Comparison of ENCODE assay signal across 18 mouse cellular contexts in genomic region chr11:85698242-85698641, GRCm38 (mm10).
DNase-seq lines count a peak whose midpoint lies in the region; ATAC-seq and TF ChIP-seq lines count a peak whose summit lies in the region.
"Had no signal": no experiment of that assay in that cellular context is flagged by ENCODE, and none has a peak within 500 bp of the region (broad histone marks: within the 10 kb centered on the region; RNA-seq: fewer than 3 reads in every experiment).

No protein-coding gene starts in this region.

- no peak overlapping the region for H3K4me2 ChIP-seq in intestine, embryonic 14.5 days (ENCODE audit: low read length)
- H3K4me2 ChIP-seq in intestine, postnatal 0 days (replicated peaks; ENCODE audit: low read depth), result no peak overlapping the region
- H3K4me2 ChIP-seq in kidney, embryonic 16.5 days (replicated peaks; ENCODE audit: low read depth, low read length), result peak overlapping the region; percentile 12; the same call in 1 of the 2 replicates
- no peak overlapping the region for H3K4me2 ChIP-seq in lung, embryonic 16.5 days (ENCODE audit: low read depth, low read length)
- H3K4me2 ChIP-seq in midbrain, embryonic 14.5 days (ENCODE audit: low read length), result no peak overlapping the region
- H3K4me2 ChIP-seq: heart, embryonic 12.5 days; hindbrain, embryonic 14.5 days had no signal

- ATAC-seq in intestine, embryonic 14.5 days (replicated peaks; ENCODE audit: low FRiP score, low TSS enrichment, low read depth), result no peak
- ATAC-seq in intestine, postnatal 0 days, result no peak
- no peak for ATAC-seq in kidney, embryonic 16.5 days (ENCODE audit: low FRiP score, low TSS enrichment)
- ATAC-seq in lung, embryonic 16.5 days (ENCODE audit: low read depth), result no peak
- no peak for ATAC-seq in midbrain, embryonic 14.5 days (ENCODE audit: low FRiP score, low TSS enrichment)
- ATAC-seq: forebrain, embryonic 14.5 days had no signal

- H3K4me1 ChIP-seq in intestine, embryonic 14.5 days (replicated peaks; ENCODE audit: control insufficient read depth, insufficient read depth, low read length), result peaks cover 32% of the 10 kb centered on the region
- peaks cover 11% of the 10 kb centered on the region for H3K4me1 ChIP-seq in intestine, postnatal 0 days (replicated peaks; ENCODE audit: control insufficient read depth, insufficient read depth, low read length)
- peaks cover 55% of the 10 kb centered on the region for H3K4me1 ChIP-seq in kidney, embryonic 16.5 days (ENCODE audit: insufficient read depth, low read length)
- H3K4me1 ChIP-seq in lung, embryonic 16.5 days (replicated peaks; ENCODE audit: control insufficient read depth, insufficient read depth, low read length), result peaks cover 34% of the 10 kb centered on the region
- H3K4me1 ChIP-seq in embryonic facial prominence, embryonic 10.5 days, result peaks cover 67% of the 10 kb centered on the region
- 0 out of 2 replicates have a peak, but pooled peaks cover 5% of the 10 kb centered on the region for H3K4me1 ChIP-seq in midbrain, embryonic 14.5 days (ENCODE audit: control insufficient read depth, insufficient read depth, low read length)

- H3K4me3 ChIP-seq in intestine, embryonic 14.5 days (ENCODE audit: low read depth, low read length), result no peak overlapping the region
- H3K4me3 ChIP-seq in intestine, postnatal 0 days (ENCODE audit: low read depth, low read length), result no peak overlapping the region
- no peak overlapping the region for H3K4me3 ChIP-seq in kidney, embryonic 16.5 days (ENCODE audit: low read length)
- no peak overlapping the region for H3K4me3 ChIP-seq in lung, embryonic 16.5 days (ENCODE audit: low read length)
- no peak overlapping the region for H3K4me3 ChIP-seq in embryonic facial prominence, embryonic 10.5 days
- no peak overlapping the region for H3K4me3 ChIP-seq in midbrain, embryonic 14.5 days (replicated peaks; ENCODE audit: low read depth, low read length)
- H3K4me3 ChIP-seq: heart, embryonic 12.5 days; hindbrain, embryonic 10.5 days had no signal

- peak overlapping the region; percentile 77; the same call in 1 of the 2 replicates for H3K27ac ChIP-seq in intestine, embryonic 14.5 days (ENCODE audit: low read depth)
- no peak overlapping the region for H3K27ac ChIP-seq in intestine, postnatal 0 days (ENCODE audit: low read depth, low read length)
- peak overlapping the region; percentile 67 for H3K27ac ChIP-seq in kidney, embryonic 16.5 days (ENCODE audit: low read length)
- H3K27ac ChIP-seq in lung, embryonic 16.5 days (ENCODE audit: low read length), result peak overlapping the region; percentile 68
- H3K27ac ChIP-seq in embryonic facial prominence, embryonic 10.5 days (replicated peaks), result 0 out of 2 replicates have a peak overlapping the region, but pooled peaks have one; percentile 4
- H3K27ac ChIP-seq in midbrain, embryonic 14.5 days (replicated peaks; ENCODE audit: low read depth, low read length), result no peak overlapping the region
- H3K27ac ChIP-seq: hindbrain, embryonic 10.5 days; hindbrain, embryonic 14.5 days had no signal

- no peak for TF ChIP-seq CTCF in intestine, postnatal 0 days (IDR thresholded peaks at IDR 0.05; ENCODE audit: low read depth)

- DNase-seq in intestine, embryonic 14.5 days (ENCODE audit: low spot score), result no peak
- DNase-seq in kidney, postnatal 36 days, result no peak
- DNase-seq in lung, adult 18-20 months, result no peak
- no peak for DNase-seq in embryonic facial prominence, embryonic 10.5 days (ENCODE audit: low spot score)
- DNase-seq in midbrain, embryonic 14.5 days, result no peak
- DNase-seq: adrenal gland, adult 2 months; adrenal gland, postnatal 25 days; cerebellum, adult 18-20 months; cerebellum, adult 9-11 months; cerebellum, postnatal 36 days; gastrocnemius, postnatal 10 days had no signal

- H3K36me3 ChIP-seq in intestine, embryonic 14.5 days (ENCODE audit: control insufficient read depth, insufficient read depth, low read length), result no peaks in the 10 kb centered on the region
- H3K36me3 ChIP-seq in intestine, postnatal 0 days (ENCODE audit: control insufficient read depth, insufficient read depth), result no peaks in the 10 kb centered on the region
- no peaks in the 10 kb centered on the region for H3K36me3 ChIP-seq in kidney, embryonic 16.5 days (ENCODE audit: insufficient read depth, low read length)
- no peaks in the 10 kb centered on the region for H3K36me3 ChIP-seq in lung, embryonic 16.5 days (ENCODE audit: control insufficient read depth, insufficient read depth, low read length)
- no peaks in the 10 kb centered on the region for H3K36me3 ChIP-seq in embryonic facial prominence, embryonic 10.5 days (replicated peaks)
- H3K36me3 ChIP-seq in midbrain, embryonic 14.5 days (ENCODE audit: control insufficient read depth, insufficient read depth, low read length), result no peaks in the 10 kb centered on the region
- H3K36me3 ChIP-seq: heart, embryonic 12.5 days; hindbrain, embryonic 10.5 days had no signal

- H3K27me3 ChIP-seq in intestine, embryonic 14.5 days (replicated peaks; ENCODE audit: control insufficient read depth, insufficient read depth, low read length), result no peaks in the 10 kb centered on the region
- no peaks in the 10 kb centered on the region for H3K27me3 ChIP-seq in intestine, postnatal 0 days (replicated peaks; ENCODE audit: control insufficient read depth, insufficient read depth, low read length)
- peaks cover 14% of the 10 kb centered on the region for H3K27me3 ChIP-seq in kidney, embryonic 16.5 days (ENCODE audit: insufficient read depth, low read length)
- no peaks in the 10 kb centered on the region for H3K27me3 ChIP-seq in lung, embryonic 16.5 days (ENCODE audit: control insufficient read depth, insufficient read depth, low read depth, low read length)
- H3K27me3 ChIP-seq in embryonic facial prominence, embryonic 10.5 days (replicated peaks; ENCODE audit: low read depth, poor library complexity, severe bottlenecking), result peaks cover 43% of the 10 kb centered on the region
- H3K27me3 ChIP-seq in midbrain, embryonic 14.5 days (ENCODE audit: control insufficient read depth, insufficient read depth, low read length), result no peaks in the 10 kb centered on the region
- H3K27me3 ChIP-seq: heart, embryonic 12.5 days had no signal

- no peaks in the 10 kb centered on the region for H3K9me3 ChIP-seq in intestine, embryonic 14.5 days (ENCODE audit: control insufficient read depth, low read length)
- no peaks in the 10 kb centered on the region for H3K9me3 ChIP-seq in intestine, postnatal 0 days (ENCODE audit: control insufficient read depth)
- no peaks in the 10 kb centered on the region for H3K9me3 ChIP-seq in kidney, embryonic 16.5 days (ENCODE audit: low read length)
- H3K9me3 ChIP-seq in lung, embryonic 16.5 days (ENCODE audit: control insufficient read depth, low read length), result no peaks in the 10 kb centered on the region
- H3K9me3 ChIP-seq in embryonic facial prominence, embryonic 10.5 days, result no peaks in the 10 kb centered on the region
- H3K9me3 ChIP-seq in midbrain, embryonic 14.5 days (ENCODE audit: control insufficient read depth, low read length), result no peaks in the 10 kb centered on the region
- H3K9me3 ChIP-seq: heart, embryonic 12.5 days; hindbrain, embryonic 10.5 days had no signal

- H3K9ac ChIP-seq in intestine, embryonic 14.5 days (ENCODE audit: low read length), result no peak overlapping the region
- H3K9ac ChIP-seq in intestine, postnatal 0 days (ENCODE audit: low read depth, low read length), result no peak overlapping the region
- no peak overlapping the region; the same call in 1 of the 2 replicates for H3K9ac ChIP-seq in kidney, embryonic 16.5 days (replicated peaks; ENCODE audit: low read length)
- no peak overlapping the region for H3K9ac ChIP-seq in lung, embryonic 16.5 days (ENCODE audit: low read length)
- H3K9ac ChIP-seq in midbrain, embryonic 14.5 days (replicated peaks; ENCODE audit: low read length), result no peak overlapping the region
- H3K9ac ChIP-seq: heart, embryonic 12.5 days; hindbrain, embryonic 14.5 days had no signal

- 69% methylated on average over 11 of the region's 11 CpGs for WGBS in intestine, embryonic 14.5 days
- 85% methylated on average over 11 of the region's 11 CpGs for WGBS in intestine, postnatal 0 days
- WGBS in kidney, embryonic 16.5 days, result 12% methylated on average over 11 of the region's 11 CpGs
- WGBS in lung, embryonic 16.5 days, result 70% methylated on average over 11 of the region's 11 CpGs
- 54% methylated on average over 11 of the region's 11 CpGs for WGBS in embryonic facial prominence, embryonic 10.5 days
- WGBS in midbrain, embryonic 14.5 days, result 71% methylated on average over 11 of the region's 11 CpGs

Comparison
In these comparisons a context has a peak if more than half of its experiments do, and no peak if none do; other contexts are left out.
1. H3K27ac ChIP-seq: peak in intestine, embryonic 14.5 days (single experiment), kidney, embryonic 16.5 days (single experiment), lung, embryonic 16.5 days (single experiment) and embryonic facial prominence, embryonic 10.5 days (single experiment); none in intestine, postnatal 0 days (single experiment) and midbrain, embryonic 14.5 days (single experiment).